Mouse (Mus musculus) 3134 (cell line): ENCODE data around the gene Gm3625.

Experiments
- DNase-seq: peaks from one replicate; pipeline ENCODE4 v3.0.0-alpha.2; 2011; ENCODE audit warnings: low spot score; ENCODE audit not compliant: insufficient read length; ENCODE audit errors: extremely low read depth

The Gm3625 gene

GRCm38 (mm10) chr12:4592541-4593165 lies at the start of gene Gm3625, which contains the start of gene Itsn2:
Gene Gm3625, minus strand, starts transcription at chr12:4592927.
Gene Itsn2, plus strand, starts transcription at chr12:4592638.
- peak; percentile 84 for DNase-seq

- no peak for DNase-seq
Observed at GRCm38 (mm10) chr12:4640737-4641136, 48.0 kb upstream of the Gm3625 start.

GRCm38 (mm10) chr12:4638438-4638837 lies 45.7 kb upstream of the Gm3625 start:
- no peak for DNase-seq

- no peak for DNase-seq
Observed at GRCm38 (mm10) chr12:4632957-4633356, 40.2 kb upstream of the Gm3625 start.

GRCm38 (mm10) chr12:4624201-4624600 lies 31.5 kb upstream of the Gm3625 start:
- no peak for DNase-seq

- DNase-seq, result no peak
Observed at GRCm38 (mm10) chr12:4614722-4615121, 22.0 kb upstream of the Gm3625 start.

- no peak for DNase-seq
Observed at GRCm38 (mm10) chr12:4606625-4607024, 13.9 kb upstream of the Gm3625 start.

- DNase-seq, result no peak
Observed at GRCm38 (mm10) chr12:4599713-4600112, 7.0 kb upstream of the Gm3625 start.

- no peak for DNase-seq
Observed at GRCm38 (mm10) chr12:4598666-4599428, 6.1 kb upstream of the Gm3625 start.

- DNase-seq, result no peak
Observed at GRCm38 (mm10) chr12:4595055-4595454, 2.3 kb upstream of the Gm3625 start.

- no peak for DNase-seq
Observed at GRCm38 (mm10) chr12:4593930-4594391, 1.2 kb upstream of the Gm3625 start.

GRCm38 (mm10) chr12:4593166-4593929 lies 621 bp upstream of the Gm3625 start:
- DNase-seq, result peak; percentile 61

- no peak for DNase-seq
Observed at GRCm38 (mm10) chr12:4592025-4592424, 702 bp downstream of the Gm3625 start.

- peak; percentile 46 for DNase-seq
Observed at GRCm38 (mm10) chr12:4588603-4589002, 4.1 kb downstream of the Gm3625 start.

GRCm38 (mm10) chr12:4587846-4588245 lies 4.9 kb downstream of the Gm3625 start:
- peak; percentile 13 for DNase-seq

GRCm38 (mm10) chr12:4582326-4582725 lies 10.4 kb downstream of the Gm3625 start:
- DNase-seq, result no peak

GRCm38 (mm10) chr12:4574065-4574464 lies 18.7 kb downstream of the Gm3625 start:
- peak; percentile 30 for DNase-seq

GRCm38 (mm10) chr12:4571864-4572263 lies 20.9 kb downstream of the Gm3625 start:
- DNase-seq, result peak; percentile 34

- peak; percentile 84 for DNase-seq
Observed at GRCm38 (mm10) chr12:4558475-4559279, 34.0 kb downstream of the Gm3625 start.

GRCm38 (mm10) chr12:4558013-4558412 lies 34.7 kb downstream of the Gm3625 start:
- DNase-seq, result no peak
